Mouse (Mus musculus) neural tube, embryonic 11.5 days (tissue): ENCODE measurements around the gene Hps6. TPM values are rescaled to one million over a fixed set of nuclear protein-coding genes. Genes with fewer than 3 reads are reported as not detected.

ENCODE experiments used
- ATAC-seq: fragments of 200-750 bp; cut with Nextera tagmentation; 2 replicates; pipeline ENCODE4 v1.8.0; 2017; ENCODE audit warnings: moderate number of reproducible peaks, mild to moderate bottlenecking, moderate TSS enrichment, moderate library complexity; ENCODE audit not compliant: insufficient read depth, low FRiP score, low TSS enrichment
- DNase-seq: peaks from one replicate; pipeline ENCODE4 v3.0.0-alpha.2; 2015; ENCODE audit warnings: low spot score
- H3K27ac ChIP-seq: fragments of 300-500 bp; sonication (generic); 2 replicates; pipeline ENCODE4 v1.5.1; 2014; ENCODE audit warnings: low read depth, mild to moderate bottlenecking, low read length
- H3K27me3 ChIP-seq: fragments of 300-500 bp; sonication (generic); 2 replicates; pipeline ENCODE4 v1.6.1; 2014; ENCODE audit warnings: mild to moderate bottlenecking, low read length, mixed read lengths; ENCODE audit not compliant: control insufficient read depth, insufficient read depth
- H3K36me3 ChIP-seq: fragments of 300-500 bp; sonication (generic); 2 replicates; pipeline ENCODE4 v1.6.1; 2014; ENCODE audit warnings: mild to moderate bottlenecking, low read length, moderate library complexity, mixed read lengths; ENCODE audit not compliant: control insufficient read depth, insufficient read depth
- H3K4me1 ChIP-seq: fragments of 300-500 bp; sonication (generic); 2 replicates; pipeline ENCODE4 v1.6.1; 2014; ENCODE audit warnings: low read length, mixed read lengths; ENCODE audit not compliant: control insufficient read depth, insufficient read depth
- H3K4me2 ChIP-seq: fragments of 300-500 bp; sonication (generic); 2 replicates; pipeline ENCODE4 v1.6.1; 2014; ENCODE audit warnings: low read depth, mild to moderate bottlenecking, moderate library complexity
- H3K4me3 ChIP-seq: fragments of 300-500 bp; sonication (generic); 2 replicates; pipeline ENCODE4 v1.5.1; 2014; ENCODE audit warnings: low read depth, low read length
- H3K9ac ChIP-seq: fragments of 300-500 bp; sonication (generic); 2 replicates; pipeline ENCODE4 v1.6.1; 2014; ENCODE audit warnings: mild to moderate bottlenecking, low read length
- H3K9me3 ChIP-seq: fragments of 300-500 bp; sonication (generic); 2 replicates; pipeline ENCODE4 v1.6.1; 2016; ENCODE audit warnings: low read length; ENCODE audit not compliant: control insufficient read depth
- WGBS: fragments of 180-500 bp; shearing (Covaris S2); extraction: QIAGEN DNeasy Blood & Tissue Kit; methylation state at CpG from one replicate; pipeline ENCODE4 v1.1.7; 2014; 5-methylcytosine and 5-hydroxymethylcytosine counted together
- polyA plus RNA-seq: library from polyadenylated mRNA; unstranded; fragments of >200 nt; fragmentation: Nextera tagmentation; extraction: Ambion mirVana; gene quantifications from 2 replicates; pipeline ENCODE4 v1.2.1, GENCODE M21; 2014

Gene Hps6
- polyA plus RNA-seq, 1 experiment from 2014 or later: 2.6 TPM

DNA sequence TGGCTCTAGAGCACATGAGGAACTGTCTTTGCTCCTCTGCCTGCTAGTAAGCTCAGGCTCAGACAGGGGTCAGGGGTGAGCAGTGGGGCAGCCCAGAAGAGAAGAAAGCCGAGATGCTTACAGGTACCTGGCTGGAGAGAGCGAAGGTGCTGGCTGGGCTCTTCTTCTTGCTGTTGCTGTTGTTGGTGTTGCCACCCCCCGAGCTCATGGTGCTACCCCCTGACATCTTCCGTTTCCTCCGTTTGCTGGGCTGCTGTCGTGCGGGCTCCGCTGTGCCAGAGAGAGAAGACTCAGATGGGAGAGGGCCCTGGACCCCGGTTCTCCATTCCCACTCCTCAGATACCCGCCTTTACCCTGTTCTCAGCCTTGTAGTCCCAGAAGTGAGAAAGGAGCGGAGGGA is 30.6 kb downstream of the Hps6 start:
- H3K27me3 ChIP-seq: no peaks in the 10 kb centered on the region
- no peak overlapping the region for H3K27ac ChIP-seq
- peaks cover 19% of the 10 kb centered on the region for H3K4me1 ChIP-seq
- H3K4me3 ChIP-seq: no peak overlapping the region
- ATAC-seq (no peak), DNase-seq (no peak)
- H3K9ac ChIP-seq: no peak overlapping the region
- no peaks in the 10 kb centered on the region for H3K9me3 ChIP-seq
- 97% methylated on average over 11 of the region's 11 CpGs for WGBS
- peaks cover 43% of the 10 kb centered on the region for H3K36me3 ChIP-seq
- H3K4me2 ChIP-seq: no peak overlapping the region

DNA sequence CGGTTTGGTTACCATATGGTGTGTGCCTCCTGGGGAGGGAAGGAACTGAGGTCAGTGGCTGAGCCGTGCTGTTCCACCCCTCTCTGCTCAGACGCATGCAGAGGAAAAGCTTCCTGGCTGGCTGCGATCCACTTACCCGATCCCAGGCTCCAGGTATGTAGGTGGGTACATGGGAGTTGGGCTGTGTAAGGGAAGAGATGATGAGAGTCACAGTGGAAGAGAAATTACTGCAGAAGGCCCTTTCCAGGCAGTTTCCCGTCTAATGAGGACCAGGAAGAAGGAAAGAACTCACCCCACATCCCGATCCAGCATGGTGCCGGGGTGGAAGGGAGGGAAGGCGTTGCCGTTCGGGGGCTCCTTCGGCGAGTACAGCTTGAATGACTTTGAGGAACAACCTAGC is 32.7 kb downstream of the Hps6 start:
- H3K4me3 ChIP-seq: no peak overlapping the region
- 94% methylated on average over 13 of the region's 13 CpGs for WGBS
- no peak for ATAC-seq
- peaks cover 29% of the 10 kb centered on the region for H3K4me1 ChIP-seq
- no peaks in the 10 kb centered on the region for H3K27me3 ChIP-seq
- no peaks in the 10 kb centered on the region for H3K9me3 ChIP-seq
- H3K4me2 ChIP-seq: no peak overlapping the region
- peaks cover 38% of the 10 kb centered on the region for H3K36me3 ChIP-seq
- no peak for DNase-seq
- no peak overlapping the region for H3K9ac ChIP-seq
- no peak overlapping the region for H3K27ac ChIP-seq

DNA sequence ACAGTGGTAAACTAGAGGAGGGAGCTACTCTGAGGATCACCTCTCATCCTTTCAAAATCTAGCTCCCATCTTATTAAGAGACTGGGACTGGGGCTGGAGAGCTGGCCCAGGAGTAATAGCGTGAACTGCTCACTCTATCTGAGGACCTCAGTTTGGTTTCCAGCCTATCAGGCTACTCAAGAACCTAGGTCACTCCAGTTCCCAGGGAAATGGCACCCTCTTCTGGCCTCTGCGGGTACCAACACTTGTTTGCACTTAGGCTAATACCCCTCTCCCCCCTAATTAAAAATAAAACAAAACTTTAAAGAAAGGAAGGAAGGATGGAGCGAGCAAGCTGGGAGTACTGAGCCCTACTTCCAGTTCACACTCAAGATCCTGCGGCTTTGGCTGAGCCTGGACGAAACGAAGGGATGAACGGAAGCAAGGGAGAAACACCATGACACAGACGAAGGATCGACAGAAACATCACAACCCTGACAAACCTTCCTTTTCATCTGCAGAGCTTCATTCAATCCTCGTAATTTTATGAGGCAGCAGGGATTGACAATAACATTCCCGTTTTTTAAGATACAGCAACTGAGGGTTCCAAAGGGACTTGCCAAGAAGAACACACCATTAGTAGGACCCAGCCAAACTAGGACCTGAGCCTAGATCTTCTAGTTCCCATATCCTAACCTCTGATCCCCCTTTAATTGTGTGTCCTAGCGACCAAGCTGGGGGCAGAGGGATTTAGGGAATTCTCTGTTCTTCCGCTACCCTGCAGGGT is 33.4 kb downstream of the Hps6 start:
- ATAC-seq: no peak
- peak overlapping the region; percentile 98 for H3K4me3 ChIP-seq
- no peak overlapping the region; the same call in 1 of the 2 replicates for H3K9ac ChIP-seq
- H3K4me2 ChIP-seq: peak overlapping the region; percentile 100
- no peaks in the 10 kb centered on the region for H3K9me3 ChIP-seq
- 76% methylated on average over 13 of the region's 13 CpGs for WGBS
- peaks cover 36% of the 10 kb centered on the region for H3K36me3 ChIP-seq
- no peaks in the 10 kb centered on the region for H3K27me3 ChIP-seq
- H3K27ac ChIP-seq: no peak overlapping the region
- DNase-seq: no peak
- peaks cover 36% of the 10 kb centered on the region for H3K4me1 ChIP-seq

DNA sequence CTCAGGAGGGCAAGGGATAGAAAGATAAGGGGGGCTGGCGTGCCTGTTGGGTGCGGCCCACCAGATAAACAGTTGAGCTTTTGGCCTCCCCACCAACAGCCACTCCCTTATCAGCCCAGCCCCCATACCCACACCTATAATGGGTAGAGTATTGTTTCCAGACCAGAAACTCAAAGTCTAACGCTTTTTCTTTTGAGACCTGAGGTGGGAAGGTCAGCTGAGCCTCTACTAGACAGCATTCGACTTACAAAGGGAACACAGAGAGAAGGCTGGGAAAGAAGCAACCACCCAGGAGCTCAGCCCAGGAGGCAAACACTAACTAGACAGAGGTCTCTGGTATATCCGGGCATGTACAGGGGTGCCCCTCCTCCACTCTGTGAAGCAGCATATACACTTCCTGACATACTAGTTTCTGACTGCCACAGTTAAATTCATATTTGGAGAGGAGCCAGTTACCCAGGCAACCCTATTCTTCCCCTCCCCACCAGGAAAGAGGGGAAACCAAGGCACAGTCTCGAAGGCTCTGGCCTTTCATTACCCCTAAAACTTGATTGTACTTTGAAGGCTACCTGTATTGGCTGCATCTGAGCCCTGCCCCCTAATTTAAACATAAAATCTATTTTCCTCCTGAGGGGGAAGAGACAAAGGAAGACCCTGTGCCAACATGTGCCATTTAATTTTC is 34.1 kb downstream of the Hps6 start:
- Histone ChIP-seq H3K4me1 (peaks cover 43% of the 10 kb centered on the region), H3K27ac (0 out of 2 replicates have a peak overlapping the region, but pooled peaks have one; percentile 17), H3K4me2 (peak overlapping the region; percentile 100), H3K36me3 (peaks cover 33% of the 10 kb centered on the region), H3K4me3 (peak overlapping the region; percentile 98), H3K9me3 (no peaks in the 10 kb centered on the region), H3K27me3 (no peaks in the 10 kb centered on the region), H3K9ac (peak overlapping the region; percentile 97)
- DNase-seq (no peak), ATAC-seq (no peak)
- 45% methylated on average over 6 of the region's 6 CpGs for WGBS

DNA sequence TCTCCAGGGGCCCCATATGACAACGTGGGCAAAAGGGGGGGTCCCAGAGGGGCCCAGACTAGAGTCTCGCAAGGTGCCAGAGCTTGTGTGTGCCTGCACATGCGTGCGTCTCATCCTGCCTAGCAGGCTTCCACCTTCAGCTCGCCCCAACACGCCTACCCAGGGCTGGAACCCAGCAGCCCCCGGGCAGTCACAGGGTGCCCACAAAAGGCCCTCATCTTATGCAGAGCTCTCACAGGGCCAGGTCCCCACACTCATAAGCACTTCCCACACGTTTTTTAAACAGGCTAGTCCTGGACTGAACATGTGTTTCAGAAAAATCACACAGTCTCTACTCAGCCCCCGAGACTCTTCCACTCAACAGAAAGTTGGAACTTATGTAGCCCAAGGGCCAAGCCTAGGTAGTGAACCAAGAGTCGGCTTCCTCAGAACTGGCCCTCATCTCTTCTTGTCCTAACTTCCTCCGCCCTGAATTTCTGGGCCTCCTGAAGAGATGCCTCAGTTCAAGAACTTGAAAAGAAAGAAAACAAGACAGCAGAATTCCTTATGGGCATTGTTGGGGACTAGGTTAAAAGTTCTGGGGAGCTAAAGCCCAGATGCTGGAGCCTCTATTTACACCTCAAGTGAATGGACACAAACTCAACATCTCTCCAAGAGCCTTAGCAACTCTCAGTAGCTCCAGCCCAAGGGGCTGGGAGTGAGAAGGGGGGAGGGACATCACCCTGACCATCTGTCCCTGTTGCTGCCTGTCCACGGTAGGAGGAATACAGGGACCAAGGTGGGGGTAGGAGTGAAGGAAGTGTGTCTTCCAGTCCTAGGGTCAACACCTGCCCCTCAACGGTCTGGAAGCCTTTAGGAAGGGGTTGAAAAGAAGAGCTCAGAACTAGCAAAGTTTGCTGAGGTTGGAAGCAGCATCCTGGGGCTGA is 34.9 kb downstream of the Hps6 start:
- Histone ChIP-seq H3K4me1 (peaks cover 51% of the 10 kb centered on the region), H3K4me2 (peak overlapping the region; percentile 100), H3K36me3 (peaks cover 27% of the 10 kb centered on the region), H3K9ac (peak overlapping the region; percentile 97), H3K27me3 (no peaks in the 10 kb centered on the region), H3K9me3 (no peaks in the 10 kb centered on the region), H3K4me3 (peak overlapping the region; percentile 98), H3K27ac (peak overlapping the region; percentile 92; the same call in 1 of the 2 replicates)
- no peak for ATAC-seq
- WGBS: 30% methylated on average over 13 of the region's 13 CpGs
- no peak for DNase-seq

DNA sequence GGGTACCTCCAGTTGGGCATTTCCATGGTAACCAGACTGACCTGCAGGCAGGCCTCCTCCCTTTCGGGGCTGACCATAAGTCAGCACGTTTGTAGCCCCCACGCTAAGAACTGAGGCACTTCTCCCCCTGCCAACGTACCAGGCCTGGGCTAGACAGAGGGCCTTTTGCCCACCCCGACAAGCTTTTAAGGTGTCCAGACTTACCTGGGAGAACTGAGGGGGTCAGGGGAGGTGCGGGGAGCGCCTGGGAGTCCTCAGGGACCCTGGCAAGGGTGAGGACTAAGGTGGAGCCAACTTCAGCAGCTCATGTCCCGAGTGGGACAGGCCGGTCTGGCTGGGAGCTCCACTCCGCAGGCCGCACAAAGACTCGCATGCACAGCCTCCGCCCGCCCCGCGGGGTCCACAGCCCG is 35.5 kb downstream of the Hps6 start:
- Histone ChIP-seq H3K4me1 (peaks cover 57% of the 10 kb centered on the region), H3K27me3 (no peaks in the 10 kb centered on the region), H3K4me3 (peak overlapping the region; percentile 98), H3K27ac (peak overlapping the region; percentile 92), H3K36me3 (peaks cover 21% of the 10 kb centered on the region), H3K9ac (peak overlapping the region; percentile 97), H3K4me2 (peak overlapping the region; percentile 100), H3K9me3 (no peaks in the 10 kb centered on the region)
- ATAC-seq (no peak; the same call in 1 of the 2 replicates), DNase-seq (peak; percentile 48)
- WGBS: 0% methylated on average over 9 of the region's 17 CpGs

DNA sequence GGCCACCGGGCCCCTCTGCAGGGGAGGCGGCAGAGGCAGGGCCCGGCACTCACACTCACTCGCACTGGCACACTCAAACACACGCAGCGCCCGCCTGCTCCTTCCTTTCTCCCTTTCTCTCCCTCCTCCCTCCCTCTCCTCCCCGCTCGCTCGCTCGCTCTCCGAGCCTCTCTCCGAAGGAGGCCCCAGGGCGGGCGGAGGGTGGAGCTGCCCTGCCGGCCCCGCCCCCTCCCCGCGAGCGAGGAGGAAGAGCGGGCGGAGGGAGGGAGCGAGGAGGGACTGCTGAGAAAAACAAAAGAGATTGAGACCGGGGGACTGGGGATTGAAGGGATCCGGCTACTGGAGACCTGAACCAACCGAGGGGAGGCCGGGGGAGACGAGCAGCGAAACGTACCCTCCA is 36.2 kb downstream of the Hps6 start:
- under 1% methylated on average over 24 of the region's 30 CpGs for WGBS
- Histone ChIP-seq H3K4me2 (peak overlapping the region; percentile 100), H3K36me3 (peaks cover 16% of the 10 kb centered on the region), H3K27ac (peak overlapping the region; percentile 92), H3K27me3 (no peaks in the 10 kb centered on the region), H3K4me3 (peak overlapping the region; percentile 98), H3K9ac (peak overlapping the region; percentile 97), H3K4me1 (peaks cover 60% of the 10 kb centered on the region), H3K9me3 (no peaks in the 10 kb centered on the region)
- ATAC-seq: peak; percentile 61
- peak; percentile 97 for DNase-seq

DNA sequence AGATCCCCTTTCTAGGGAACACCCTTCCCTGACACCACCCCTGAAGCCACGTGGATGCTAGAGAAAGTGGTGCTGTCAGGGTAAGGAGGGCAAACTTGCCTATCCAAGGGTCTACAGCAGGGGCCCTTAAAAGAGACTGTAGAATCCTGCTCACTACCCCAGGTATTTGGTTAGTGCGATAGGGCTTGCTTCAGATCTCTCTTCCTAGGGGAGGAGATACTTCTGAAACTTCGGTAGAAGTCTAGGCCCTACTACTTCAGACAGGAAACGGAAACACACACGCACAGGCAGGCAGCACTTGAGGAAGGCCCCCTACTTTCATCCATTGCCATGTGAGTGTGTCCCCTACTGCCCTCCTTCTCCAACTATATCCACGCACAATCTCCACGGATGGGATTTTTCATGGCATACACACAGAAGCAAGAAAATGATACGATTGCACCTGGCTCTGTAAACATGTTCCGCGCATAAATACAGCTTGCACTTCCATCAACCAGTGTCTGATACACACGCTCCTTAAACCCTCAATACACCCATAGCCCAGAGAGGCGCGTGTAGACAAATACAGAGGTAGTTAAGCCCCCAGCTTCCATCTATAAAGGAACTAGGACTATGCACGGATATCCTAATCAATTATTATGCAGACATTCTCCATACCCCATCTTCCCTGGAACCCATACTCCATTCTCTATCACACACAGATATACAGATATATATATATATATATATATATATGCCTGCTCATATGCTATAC is 37.0 kb downstream of the Hps6 start:
- Histone ChIP-seq H3K9me3 (no peaks in the 10 kb centered on the region), H3K4me3 (peak overlapping the region; percentile 98), H3K27ac (peak overlapping the region; percentile 92), H3K27me3 (no peaks in the 10 kb centered on the region), H3K4me1 (peaks cover 60% of the 10 kb centered on the region), H3K9ac (peak overlapping the region; percentile 97), H3K36me3 (peaks cover 7% of the 10 kb centered on the region), H3K4me2 (peak overlapping the region; percentile 100)
- WGBS: 44% methylated on average over 14 of the region's 14 CpGs
- DNase-seq: no peak
- no peak for ATAC-seq
